Mouse (Mus musculus): ENCODE measurements around the gene Eps8.

GRCm38 (mm10) chr6:137467696-137468095, 187.0 kb downstream of the Eps8 start:
- TF ChIP-seq CTCF (IDR thresholded peaks at IDR 0.05; ENCODE audit: low read depth) (no peak), EP300 (IDR thresholded peaks at IDR 0.05; ENCODE audit: low read depth) (no peak)

Measured in liver, postnatal 0 days (tissue).